Mouse (Mus musculus): ENCODE data around the gene Med27. TPM values are rescaled to one million over a fixed set of nuclear protein-coding genes. Genes with fewer than 3 reads are reported as not detected.
"Not testable (repeated sequence)": the region's sequence is repeated elsewhere in the genome, so short reads cannot be mapped to it uniquely, and the experiment has no call there.

The Med27 gene
- polyA plus RNA-seq, 1 experiment from 2014 or later, result 53.3 TPM

- no peak overlapping the region for H3K4me3 ChIP-seq (replicated peaks)
- H3K4me1 ChIP-seq, result peaks cover 4% of the 10 kb centered on the region
- H3K36me3 ChIP-seq, result no peaks in the 10 kb centered on the region
- H3K27ac ChIP-seq, result no peak overlapping the region
- H3K27me3 ChIP-seq, result no peaks in the 10 kb centered on the region
- H3K4me2 ChIP-seq, result no peak overlapping the region
- no peak overlapping the region for H3K9ac ChIP-seq
- 68% methylated on average over 9 of the region's 9 CpGs for WGBS
- no peak for ATAC-seq (replicated peaks; ENCODE audit: low FRiP score)
- H3K9me3 ChIP-seq (replicated peaks), result no peaks in the 10 kb centered on the region
These were observed 170.1 kb downstream of the Med27 start for GRCm38 (mm10) chr2:29516621-29517170.

- H3K9ac ChIP-seq, result no peak overlapping the region
These were observed 172.8 kb downstream of the Med27 start for GRCm38 (mm10) chr2:29519402-29519801.

GRCm38 (mm10) chr2:29520206-29520605 lies 173.6 kb downstream of the Med27 start:
- no peak overlapping the region for H3K9ac ChIP-seq
- no peak overlapping the region for H3K27ac ChIP-seq
- peaks cover 24% of the 10 kb centered on the region for H3K4me1 ChIP-seq
- no peaks in the 10 kb centered on the region for H3K9me3 ChIP-seq (replicated peaks)
- H3K27me3 ChIP-seq, result no peaks in the 10 kb centered on the region
- H3K4me3 ChIP-seq (replicated peaks), result no peak overlapping the region
- H3K36me3 ChIP-seq, result no peaks in the 10 kb centered on the region
- WGBS, result 83% methylated on average over 6 of the region's 6 CpGs
- no peak overlapping the region for H3K4me2 ChIP-seq
- ATAC-seq (replicated peaks; ENCODE audit: low FRiP score), result no peak

More at GRCm38 (mm10) chr2:29519402-29519801, 172.8 kb downstream of the Med27 start:
- Histone ChIP-seq H3K4me1 (peaks cover 16% of the 10 kb centered on the region), H3K27me3 (no peaks in the 10 kb centered on the region), H3K9me3 (replicated peaks) (no peaks in the 10 kb centered on the region), H3K27ac (no peak overlapping the region), H3K4me2 (no peak overlapping the region), H3K4me3 (replicated peaks) (no peak overlapping the region), H3K36me3 (no peaks in the 10 kb centered on the region)
- no peak for ATAC-seq (replicated peaks; ENCODE audit: low FRiP score)
- 41% methylated on average over 3 of the region's 3 CpGs for WGBS

- Histone ChIP-seq H3K4me2 (no peak overlapping the region), H3K9me3 (replicated peaks) (no peaks in the 10 kb centered on the region), H3K4me3 (replicated peaks) (no peak overlapping the region), H3K27me3 (no peaks in the 10 kb centered on the region), H3K27ac (no peak overlapping the region), H3K4me1 (peaks cover 37% of the 10 kb centered on the region), H3K9ac (no peak overlapping the region), H3K36me3 (no peaks in the 10 kb centered on the region)
- WGBS, result 85% methylated on average over 7 of the region's 7 CpGs
- no peak for ATAC-seq (replicated peaks; ENCODE audit: low FRiP score)
These were observed 174.9 kb downstream of the Med27 start for GRCm38 (mm10) chr2:29521486-29521885.

- H3K9ac ChIP-seq, result no peak overlapping the region
- peaks cover 40% of the 10 kb centered on the region for H3K4me1 ChIP-seq
- ATAC-seq (replicated peaks; ENCODE audit: low FRiP score), result peak; percentile 17; the same call in 1 of the 2 replicates
- H3K27me3 ChIP-seq, result no peaks in the 10 kb centered on the region
- H3K4me2 ChIP-seq, result no peak overlapping the region
- H3K9me3 ChIP-seq (replicated peaks), result no peaks in the 10 kb centered on the region
- H3K4me3 ChIP-seq (replicated peaks), result no peak overlapping the region
- peak overlapping the region; percentile 75 for H3K27ac ChIP-seq
- no peaks in the 10 kb centered on the region for H3K36me3 ChIP-seq
- 59% methylated on average over 12 of the region's 12 CpGs for WGBS
These were observed 177.5 kb downstream of the Med27 start for GRCm38 (mm10) chr2:29523918-29524811.

GRCm38 (mm10) chr2:29525273-29525805 lies 178.7 kb downstream of the Med27 start:
- no peak; the same call in 1 of the 2 replicates for ATAC-seq (replicated peaks; ENCODE audit: low FRiP score)

GRCm38 (mm10) chr2:29526266-29526665 lies 179.6 kb downstream of the Med27 start:
- Histone ChIP-seq H3K4me1 (peaks cover 40% of the 10 kb centered on the region), H3K9me3 (replicated peaks) (no peaks in the 10 kb centered on the region), H3K36me3 (no peaks in the 10 kb centered on the region), H3K4me3 (replicated peaks) (no peak overlapping the region), H3K27me3 (no peaks in the 10 kb centered on the region), H3K4me2 (0 out of 2 replicates have a peak overlapping the region, but pooled peaks have one; percentile 24), H3K27ac (peak overlapping the region; percentile 75), H3K9ac (no peak overlapping the region)
- 65% methylated on average over 14 of the region's 14 CpGs for WGBS
- ATAC-seq (replicated peaks; ENCODE audit: low FRiP score), result peak; percentile 45

More at GRCm38 (mm10) chr2:29525273-29525805, 178.7 kb downstream of the Med27 start:
- Histone ChIP-seq H3K4me3 (replicated peaks) (no peak overlapping the region), H3K9ac (no peak overlapping the region), H3K27me3 (no peaks in the 10 kb centered on the region), H3K36me3 (no peaks in the 10 kb centered on the region), H3K9me3 (replicated peaks) (no peaks in the 10 kb centered on the region), H3K4me1 (peaks cover 40% of the 10 kb centered on the region), H3K27ac (peak overlapping the region; percentile 75), H3K4me2 (peak overlapping the region; percentile 24; the same call in 1 of the 2 replicates)
- 31% methylated on average over 4 of the region's 4 CpGs for WGBS

- H3K36me3 ChIP-seq, result not testable (repeated sequence)
These were observed 180.9 kb downstream of the Med27 start for GRCm38 (mm10) chr2:29527480-29527879.

GRCm38 (mm10) chr2:29528811-29529210 lies 182.2 kb downstream of the Med27 start:
- Histone ChIP-seq H3K27me3 (no peaks in the 10 kb centered on the region), H3K27ac (no peak overlapping the region), H3K4me3 (replicated peaks) (no peak overlapping the region), H3K9me3 (replicated peaks) (no peaks in the 10 kb centered on the region), H3K36me3 (no peaks in the 10 kb centered on the region), H3K9ac (no peak overlapping the region), H3K4me2 (no peak overlapping the region), H3K4me1 (peaks cover 30% of the 10 kb centered on the region)
- no peak for ATAC-seq (replicated peaks; ENCODE audit: low FRiP score)
- 91% methylated on average over 5 of the region's 5 CpGs for WGBS

More at GRCm38 (mm10) chr2:29527480-29527879, 180.9 kb downstream of the Med27 start:
- H3K9ac ChIP-seq; H3K4me2 ChIP-seq; H3K4me3 ChIP-seq (replicated peaks); ATAC-seq (replicated peaks; ENCODE audit: low FRiP score); H3K27ac ChIP-seq; H3K27me3 ChIP-seq; H3K9me3 ChIP-seq (replicated peaks): not testable (repeated sequence)
- 91% methylated on average over 9 of the region's 9 CpGs for WGBS
- H3K4me1 ChIP-seq, result peaks cover 40% of the 10 kb centered on the region

GRCm38 (mm10) chr2:29529788-29530187 lies 183.2 kb downstream of the Med27 start:
- H3K27ac ChIP-seq; H3K9ac ChIP-seq; H3K4me2 ChIP-seq; ATAC-seq (replicated peaks; ENCODE audit: low FRiP score); H3K36me3 ChIP-seq; H3K27me3 ChIP-seq; H3K4me3 ChIP-seq (replicated peaks); H3K9me3 ChIP-seq (replicated peaks): not testable (repeated sequence)
- peaks cover 20% of the 10 kb centered on the region for H3K4me1 ChIP-seq
- 100% methylated on average over 2 of the region's 2 CpGs for WGBS

GRCm38 (mm10) chr2:29532173-29532572 lies 185.6 kb downstream of the Med27 start:
- no peaks in the 10 kb centered on the region for H3K27me3 ChIP-seq
- WGBS, result 92% methylated on average over 3 of the region's 3 CpGs
- ATAC-seq (replicated peaks; ENCODE audit: low FRiP score), result no peak
- no peaks in the 10 kb centered on the region for H3K36me3 ChIP-seq
- no peaks in the 10 kb centered on the region for H3K4me1 ChIP-seq
- no peak overlapping the region for H3K9ac ChIP-seq
- H3K9me3 ChIP-seq (replicated peaks), result no peaks in the 10 kb centered on the region
- H3K4me3 ChIP-seq (replicated peaks), result no peak overlapping the region
- no peak overlapping the region for H3K4me2 ChIP-seq
- H3K27ac ChIP-seq, result no peak overlapping the region

- Histone ChIP-seq H3K4me3 (replicated peaks) (no peak overlapping the region), H3K4me2 (no peak overlapping the region), H3K4me1 (no peaks in the 10 kb centered on the region), H3K36me3 (no peaks in the 10 kb centered on the region), H3K9ac (no peak overlapping the region), H3K27me3 (no peaks in the 10 kb centered on the region), H3K9me3 (replicated peaks) (no peaks in the 10 kb centered on the region), H3K27ac (no peak overlapping the region)
- 70% methylated on average over 5 of the region's 5 CpGs for WGBS
- ATAC-seq (replicated peaks; ENCODE audit: low FRiP score), result no peak
These were observed 186.3 kb downstream of the Med27 start for GRCm38 (mm10) chr2:29532921-29533320.

Measured in kidney, embryonic 15.5 days (tissue).